Mouse (Mus musculus): Measurements from ENCODE around the gene Lrmp. TPM values are rescaled to one million over a fixed set of nuclear protein-coding genes. Genes with fewer than 3 reads are reported as not detected.

Gene Lrmp
- polyA plus RNA-seq (2014; fragmentation: Nextera tagmentation; extraction: Ambion mirVana) = 1.2 TPM in 1 of 2 replicates, not detected in the other

- Histone ChIP-seq H3K9ac (replicated peaks; ENCODE audit: low read length) (0 out of 2 replicates have a peak within 1 kb of the TSS, but pooled peaks have one; percentile 4), H3K4me3 (replicated peaks; ENCODE audit: low read depth, low read length) (no peak within 1 kb of the TSS), H3K9me3 (ENCODE audit: control insufficient read depth, low read length) (no peaks in the 10 kb centered on the region), H3K36me3 (ENCODE audit: control insufficient read depth, insufficient read depth, low read length) (no peaks in the 10 kb centered on the region), H3K27me3 (ENCODE audit: control insufficient read depth, insufficient read depth, low read length) (no peaks in the 10 kb centered on the region), H3K4me1 (ENCODE audit: control insufficient read depth, insufficient read depth, low read length) (0 out of 2 replicates have a peak, but pooled peaks cover 4% of the 10 kb centered on the region), H3K4me2 (ENCODE audit: low read length) (no peak within 1 kb of the TSS; the same call in 1 of the 2 replicates), H3K27ac (replicated peaks; ENCODE audit: low read depth, low read length) (0 out of 2 replicates have a peak within 1 kb of the TSS, but pooled peaks have one; percentile 20)
- no peak for DNase-seq
- WGBS = 71% methylated on average over 6 of the region's 6 CpGs
- ATAC-seq (ENCODE audit: low FRiP score, low TSS enrichment) = no peak
Measured at GRCm38 (mm10) chr6:145115476-145116097, at the start of gene Lrmp. TSS of gene Lrmp (plus strand) at chr6:145115653.

GRCm38 (mm10) chr6:145066416-145066815 lies 49.0 kb upstream of the Lrmp start:
- no peak overlapping the region for H3K27ac ChIP-seq (replicated peaks; ENCODE audit: low read depth, low read length)
- no peak overlapping the region for H3K9ac ChIP-seq (replicated peaks; ENCODE audit: low read length)
- H3K4me3 ChIP-seq (replicated peaks; ENCODE audit: low read depth, low read length) = no peak overlapping the region
- H3K27me3 ChIP-seq (ENCODE audit: control insufficient read depth, insufficient read depth, low read length) = no peaks in the 10 kb centered on the region
- DNase-seq (no peak), ATAC-seq (ENCODE audit: low FRiP score, low TSS enrichment) (no peak)
- no peaks in the 10 kb centered on the region for H3K9me3 ChIP-seq (ENCODE audit: control insufficient read depth, low read length)
- WGBS = 90% methylated on average over 6 of the region's 6 CpGs
- H3K4me2 ChIP-seq (ENCODE audit: low read length) = no peak overlapping the region
- no peaks in the 10 kb centered on the region for H3K36me3 ChIP-seq (ENCODE audit: control insufficient read depth, insufficient read depth, low read length)
- H3K4me1 ChIP-seq (ENCODE audit: control insufficient read depth, insufficient read depth, low read length) = no peaks in the 10 kb centered on the region

- Histone ChIP-seq H3K27ac (replicated peaks; ENCODE audit: low read depth, low read length) (no peak overlapping the region), H3K4me1 (ENCODE audit: control insufficient read depth, insufficient read depth, low read length) (no peaks in the 10 kb centered on the region), H3K4me3 (replicated peaks; ENCODE audit: low read depth, low read length) (no peak overlapping the region), H3K9me3 (ENCODE audit: control insufficient read depth, low read length) (no peaks in the 10 kb centered on the region), H3K9ac (replicated peaks; ENCODE audit: low read length) (no peak overlapping the region), H3K4me2 (ENCODE audit: low read length) (no peak overlapping the region), H3K36me3 (ENCODE audit: control insufficient read depth, insufficient read depth, low read length) (no peaks in the 10 kb centered on the region), H3K27me3 (ENCODE audit: control insufficient read depth, insufficient read depth, low read length) (no peaks in the 10 kb centered on the region)
- DNase-seq (no peak), ATAC-seq (ENCODE audit: low FRiP score, low TSS enrichment) (no peak)
- WGBS = 89% methylated on average over 8 of the region's 8 CpGs
Measured at GRCm38 (mm10) chr6:145067679-145068078, 47.8 kb upstream of the Lrmp start.

GRCm38 (mm10) chr6:145069397-145069796 lies 46.1 kb upstream of the Lrmp start:
- no peak for ATAC-seq (ENCODE audit: low FRiP score, low TSS enrichment)
- Histone ChIP-seq H3K4me2 (ENCODE audit: low read length) (no peak overlapping the region), H3K36me3 (ENCODE audit: control insufficient read depth, insufficient read depth, low read length) (no peaks in the 10 kb centered on the region), H3K4me1 (ENCODE audit: control insufficient read depth, insufficient read depth, low read length) (no peaks in the 10 kb centered on the region), H3K9ac (replicated peaks; ENCODE audit: low read length) (no peak overlapping the region), H3K27ac (replicated peaks; ENCODE audit: low read depth, low read length) (no peak overlapping the region), H3K9me3 (ENCODE audit: control insufficient read depth, low read length) (no peaks in the 10 kb centered on the region), H3K27me3 (ENCODE audit: control insufficient read depth, insufficient read depth, low read length) (no peaks in the 10 kb centered on the region), H3K4me3 (replicated peaks; ENCODE audit: low read depth, low read length) (no peak overlapping the region)
- 93% methylated on average over 7 of the region's 7 CpGs for WGBS
- DNase-seq = no peak

- Histone ChIP-seq H3K9ac (replicated peaks; ENCODE audit: low read length) (no peak overlapping the region), H3K36me3 (ENCODE audit: control insufficient read depth, insufficient read depth, low read length) (no peaks in the 10 kb centered on the region), H3K4me1 (ENCODE audit: control insufficient read depth, insufficient read depth, low read length) (0 out of 2 replicates have a peak, but pooled peaks cover 3% of the 10 kb centered on the region), H3K4me3 (replicated peaks; ENCODE audit: low read depth, low read length) (no peak overlapping the region), H3K9me3 (ENCODE audit: control insufficient read depth, low read length) (no peaks in the 10 kb centered on the region), H3K27me3 (ENCODE audit: control insufficient read depth, insufficient read depth, low read length) (no peaks in the 10 kb centered on the region), H3K4me2 (ENCODE audit: low read length) (no peak overlapping the region), H3K27ac (replicated peaks; ENCODE audit: low read depth, low read length) (no peak overlapping the region)
- ATAC-seq (ENCODE audit: low FRiP score, low TSS enrichment) (no peak), DNase-seq (no peak)
- WGBS = 93% methylated on average over 2 of the region's 2 CpGs
Measured at GRCm38 (mm10) chr6:145069921-145070320, 45.5 kb upstream of the Lrmp start.

- Histone ChIP-seq H3K27ac (replicated peaks; ENCODE audit: low read depth, low read length) (no peak overlapping the region), H3K9me3 (ENCODE audit: control insufficient read depth, low read length) (no peaks in the 10 kb centered on the region), H3K27me3 (ENCODE audit: control insufficient read depth, insufficient read depth, low read length) (no peaks in the 10 kb centered on the region), H3K9ac (replicated peaks; ENCODE audit: low read length) (no peak overlapping the region), H3K4me2 (ENCODE audit: low read length) (peak overlapping the region; percentile 98), H3K36me3 (ENCODE audit: control insufficient read depth, insufficient read depth, low read length) (no peaks in the 10 kb centered on the region), H3K4me1 (ENCODE audit: control insufficient read depth, insufficient read depth, low read length) (0 out of 2 replicates have a peak, but pooled peaks cover 5% of the 10 kb centered on the region), H3K4me3 (replicated peaks; ENCODE audit: low read depth, low read length) (no peak overlapping the region)
- peak; percentile 41 for DNase-seq
- no peak for ATAC-seq (ENCODE audit: low FRiP score, low TSS enrichment)
Measured at GRCm38 (mm10) chr6:145074461-145074860, 41.0 kb upstream of the Lrmp start.

- no peak overlapping the region for H3K27ac ChIP-seq (replicated peaks; ENCODE audit: low read depth, low read length)
- H3K4me1 ChIP-seq (ENCODE audit: control insufficient read depth, insufficient read depth, low read length) = 0 out of 2 replicates have a peak, but pooled peaks cover 5% of the 10 kb centered on the region
- H3K4me3 ChIP-seq (replicated peaks; ENCODE audit: low read depth, low read length) = peak overlapping the region; percentile 52
- H3K9ac ChIP-seq (replicated peaks; ENCODE audit: low read length) = peak overlapping the region; percentile 57
- peak overlapping the region; percentile 98 for H3K4me2 ChIP-seq (ENCODE audit: low read length)
- no peaks in the 10 kb centered on the region for H3K9me3 ChIP-seq (ENCODE audit: control insufficient read depth, low read length)
- H3K36me3 ChIP-seq (ENCODE audit: control insufficient read depth, insufficient read depth, low read length) = no peaks in the 10 kb centered on the region
- no peak for ATAC-seq (ENCODE audit: low FRiP score, low TSS enrichment)
- peak; percentile 77 for DNase-seq
- under 1% methylated on average over 20 of the region's 20 CpGs for WGBS
- H3K27me3 ChIP-seq (ENCODE audit: control insufficient read depth, insufficient read depth, low read length) = no peaks in the 10 kb centered on the region
Measured at GRCm38 (mm10) chr6:145075088-145075547, 40.3 kb upstream of the Lrmp start.

- peak within 1 kb of the TSS; percentile 52 for H3K4me3 ChIP-seq (replicated peaks; ENCODE audit: low read depth, low read length)
- H3K36me3 ChIP-seq (ENCODE audit: control insufficient read depth, insufficient read depth, low read length) = no peaks in the 10 kb centered on the region
- peak within 1 kb of the TSS; percentile 98 for H3K4me2 ChIP-seq (ENCODE audit: low read length)
- H3K4me1 ChIP-seq (ENCODE audit: control insufficient read depth, insufficient read depth, low read length) = 0 out of 2 replicates have a peak, but pooled peaks cover 5% of the 10 kb centered on the region
- no peaks in the 10 kb centered on the region for H3K9me3 ChIP-seq (ENCODE audit: control insufficient read depth, low read length)
- WGBS = under 1% methylated on average over 39 of the region's 39 CpGs
- H3K9ac ChIP-seq (replicated peaks; ENCODE audit: low read length) = peak within 1 kb of the TSS; percentile 57
- H3K27me3 ChIP-seq (ENCODE audit: control insufficient read depth, insufficient read depth, low read length) = no peaks in the 10 kb centered on the region
- peak; percentile 77 for DNase-seq
- peak; percentile 70; the same call in 1 of the 2 replicates for ATAC-seq (ENCODE audit: low FRiP score, low TSS enrichment)
- H3K27ac ChIP-seq (replicated peaks; ENCODE audit: low read depth, low read length) = no peak within 1 kb of the TSS; the same call in 1 of the 2 replicates
Measured at GRCm38 (mm10) chr6:145075548-145076224, 39.8 kb upstream of the Lrmp start, which contains the start of gene Bcat1. TSS of gene Bcat1 (minus strand) at chr6:145076184.
